Mouse (Mus musculus): ENCODE measurements around the gene Arhgef39.
"Not testable (repeated sequence)": the region's sequence is repeated elsewhere in the genome, so short reads cannot be mapped to it uniquely, and the experiment has no call there.

Arhgef39 gene

GRCm38 (mm10) chr4:43489611-43490010 lies 9.9 kb downstream of the Arhgef39 start:
- in situ Hi-C loops (cut with MboI; ENCODE audit: low pct_unique_long_range_greater_than_20kb in 1 of 2, low sequenced_read_pairs in 2 of 2, unreplicated experiment in 1 of 2), result no loop called here

GRCm38 (mm10) chr4:43485666-43486065 lies 13.8 kb downstream of the Arhgef39 start:
- in situ Hi-C loops (cut with MboI; ENCODE audit: low pct_unique_long_range_greater_than_20kb in 1 of 2, low sequenced_read_pairs in 2 of 2, unreplicated experiment in 1 of 2), result not testable (repeated sequence)

- in situ Hi-C loops (cut with MboI; ENCODE audit: low pct_unique_long_range_greater_than_20kb in 1 of 2, low sequenced_read_pairs in 2 of 2, unreplicated experiment in 1 of 2), result loop anchor here in 1 of 2 experiments (5.0 kb wide), 1 partner anchor 41 kb away; the partner anchor contains the start of gene Tesk1
Observed at GRCm38 (mm10) chr4:43483535-43484091, 15.9 kb downstream of the Arhgef39 start, which contains the start of gene Sit1. TSS of gene Sit1 (minus strand) at chr4:43483734.

DNA sequence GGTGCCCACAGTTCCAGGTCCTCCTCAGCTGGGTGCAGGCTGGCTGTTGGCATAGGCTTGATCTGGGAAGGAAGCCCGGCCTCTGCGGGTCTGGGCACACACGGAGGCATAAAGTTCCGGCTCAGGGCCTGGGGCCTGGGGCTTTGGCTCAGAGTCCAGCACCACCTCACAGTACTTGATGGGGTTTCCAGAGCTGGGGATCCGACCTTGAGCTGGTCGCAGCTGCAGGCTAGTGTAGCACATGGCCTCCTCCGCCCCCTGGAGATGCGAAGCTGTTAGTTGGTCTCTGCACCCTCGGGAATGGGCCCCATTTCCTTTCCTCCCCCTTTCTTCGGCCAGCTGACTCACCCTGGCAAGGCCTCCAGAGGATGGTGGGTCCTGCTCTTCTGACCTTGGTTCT lies 16.9 kb downstream of the Arhgef39 start:
- in situ Hi-C loops (cut with MboI; ENCODE audit: low pct_unique_long_range_greater_than_20kb in 1 of 2, low sequenced_read_pairs in 2 of 2, unreplicated experiment in 1 of 2), result loop anchor here in 1 of 2 experiments (5.0 kb wide), 1 partner anchor 40 kb away; the partner anchor contains the start of gene Tesk1

DNA sequence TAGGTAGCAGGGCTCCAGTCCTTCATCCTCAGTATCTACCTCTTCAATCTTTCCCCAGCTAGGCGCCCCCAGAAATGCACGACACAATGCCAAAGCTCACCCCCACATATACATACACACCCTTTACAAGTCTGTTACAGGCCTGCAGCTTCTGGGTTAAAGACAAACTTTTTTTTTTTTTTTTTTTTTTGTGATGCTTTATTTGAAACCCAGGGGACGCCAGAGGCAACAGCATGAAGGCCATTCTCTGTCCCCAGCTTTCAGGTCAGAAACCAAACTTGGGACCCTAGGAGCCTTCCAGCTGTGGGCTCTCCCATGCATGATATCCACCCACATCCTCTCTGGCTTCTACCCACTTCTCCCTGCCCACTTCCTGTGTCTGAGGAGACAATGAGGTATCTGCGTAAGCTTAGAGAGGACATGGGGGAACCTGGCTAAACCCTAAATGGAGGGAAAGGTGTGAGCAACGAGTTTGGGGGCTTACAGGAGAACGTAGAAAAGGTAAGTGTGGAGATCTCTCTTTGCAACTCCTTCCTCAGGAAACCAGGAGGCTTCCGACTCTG lies 17.5 kb downstream of the Arhgef39 start:
- in situ Hi-C loops (cut with MboI; ENCODE audit: low pct_unique_long_range_greater_than_20kb in 1 of 2, low sequenced_read_pairs in 2 of 2, unreplicated experiment in 1 of 2), result loop anchor here in 1 of 2 experiments (5.0 kb wide), 1 partner anchor 40 kb away; the partner anchor contains the start of gene Tesk1

GRCm38 (mm10) chr4:43480985-43481384 lies 18.5 kb downstream of the Arhgef39 start:
- in situ Hi-C loops (cut with MboI; ENCODE audit: low pct_unique_long_range_greater_than_20kb in 1 of 2, low sequenced_read_pairs in 2 of 2, unreplicated experiment in 1 of 2), result loop anchor here in 1 of 2 experiments (5.0 kb wide), 1 partner anchor 39 kb away; the partner anchor contains the start of gene Tesk1

DNA sequence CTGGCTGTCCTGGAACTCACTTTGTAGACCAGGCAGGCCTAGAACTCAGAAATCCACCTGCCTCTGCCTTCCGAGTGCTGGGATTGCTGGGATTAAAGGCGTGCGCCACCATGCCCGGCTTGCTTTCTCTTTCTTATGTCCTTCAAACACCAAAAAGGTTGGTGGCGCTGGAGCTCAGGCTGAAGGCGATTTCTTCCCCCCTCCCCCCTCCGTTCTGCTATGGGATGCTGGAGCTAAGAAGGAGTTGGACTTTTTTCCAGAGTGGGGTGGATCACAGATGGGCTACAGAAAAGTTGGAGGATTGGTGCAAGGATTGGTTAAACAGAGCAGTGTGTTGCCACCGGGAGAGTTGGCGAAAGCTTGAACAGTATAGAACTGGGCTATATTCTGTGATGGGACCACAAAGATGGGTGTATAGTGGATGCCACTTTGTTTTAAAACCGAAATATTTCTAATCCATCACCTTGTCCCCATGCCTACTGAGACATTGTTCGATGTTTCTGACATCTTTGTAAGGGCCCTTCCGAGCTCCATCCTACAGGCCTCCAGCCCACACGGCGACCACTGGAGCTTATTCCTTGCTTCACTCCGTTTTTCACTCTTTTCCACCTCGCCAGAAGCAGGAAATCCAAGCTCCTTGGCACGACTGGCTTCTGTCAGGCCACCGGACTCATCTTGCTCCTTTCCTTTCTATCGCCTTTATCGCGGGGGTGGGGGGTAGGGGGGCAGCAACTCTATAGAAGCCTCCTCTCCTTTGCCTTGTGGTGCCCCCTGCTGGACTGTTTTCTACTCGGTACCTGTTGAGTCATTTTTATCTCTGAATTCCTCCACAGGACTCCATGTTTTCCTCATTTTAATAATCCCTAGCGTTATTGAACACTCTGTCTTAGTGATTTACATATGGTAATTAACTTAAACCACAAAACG lies 20.3 kb downstream of the Arhgef39 start:
- in situ Hi-C loops (cut with MboI; ENCODE audit: low pct_unique_long_range_greater_than_20kb in 1 of 2, low sequenced_read_pairs in 2 of 2, unreplicated experiment in 1 of 2), result loop anchor here in 1 of 2 experiments (5.0 kb wide), 1 partner anchor 37 kb away; the partner anchor contains the start of gene Tesk1

DNA sequence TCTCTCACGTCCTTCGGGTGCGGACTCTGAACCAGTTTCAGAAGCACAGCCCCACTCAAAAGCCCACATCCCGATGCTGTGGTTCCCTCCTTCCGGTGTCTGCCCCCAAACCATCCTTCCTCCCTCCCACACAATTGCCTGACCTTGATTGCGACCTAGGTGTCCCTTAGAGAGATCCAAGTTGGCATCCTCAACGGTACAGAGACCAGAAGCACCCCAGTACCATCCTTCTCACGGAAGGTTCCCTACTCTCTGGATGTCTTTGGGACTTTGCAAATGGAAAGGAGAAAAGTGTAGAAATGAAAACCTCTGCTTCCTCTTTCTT lies 21.0 kb downstream of the Arhgef39 start:
- in situ Hi-C loops (cut with MboI; ENCODE audit: low pct_unique_long_range_greater_than_20kb in 1 of 2, low sequenced_read_pairs in 2 of 2, unreplicated experiment in 1 of 2), result loop anchor here in 1 of 2 experiments (5.0 kb wide), 1 partner anchor 36 kb away; the partner anchor contains the start of gene Tesk1

DNA sequence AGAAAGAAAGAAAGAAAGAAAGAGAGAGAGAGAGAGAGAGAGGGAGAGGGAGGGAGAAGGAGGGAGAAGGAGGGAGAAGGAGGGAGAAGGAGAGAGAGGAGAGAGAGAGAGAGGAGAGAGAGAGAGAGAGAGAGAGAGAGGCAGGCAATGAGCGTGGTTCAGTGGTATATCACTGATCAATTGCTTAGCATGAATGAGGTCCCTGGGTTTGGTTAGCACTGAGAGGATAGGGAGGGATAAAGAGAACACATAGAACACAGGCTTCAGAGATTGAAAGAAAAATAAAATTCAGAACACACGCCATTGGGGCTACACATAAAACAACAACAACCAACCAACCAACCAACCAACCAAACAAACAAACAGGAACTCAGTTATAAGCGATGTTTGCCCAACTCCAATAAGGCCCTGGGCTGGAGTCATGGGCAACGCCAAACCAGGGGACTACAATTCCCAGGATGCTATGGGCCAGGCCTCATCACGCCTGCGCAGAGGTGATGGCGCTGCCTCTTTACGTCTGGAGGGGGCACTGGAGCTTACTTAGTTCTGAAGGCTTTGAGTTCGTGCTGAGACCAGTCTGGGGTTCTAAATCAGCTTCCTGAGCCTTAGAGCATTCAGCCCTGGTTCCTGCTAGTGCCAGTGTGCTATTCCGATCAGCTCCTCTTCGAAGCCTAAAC lies 21.5 kb downstream of the Arhgef39 start:
- in situ Hi-C loops (cut with MboI; ENCODE audit: low pct_unique_long_range_greater_than_20kb in 1 of 2, low sequenced_read_pairs in 2 of 2, unreplicated experiment in 1 of 2), result loop anchor here in 1 of 2 experiments (5.0 kb wide), 1 partner anchor 36 kb away; the partner anchor contains the start of gene Tesk1

DNA sequence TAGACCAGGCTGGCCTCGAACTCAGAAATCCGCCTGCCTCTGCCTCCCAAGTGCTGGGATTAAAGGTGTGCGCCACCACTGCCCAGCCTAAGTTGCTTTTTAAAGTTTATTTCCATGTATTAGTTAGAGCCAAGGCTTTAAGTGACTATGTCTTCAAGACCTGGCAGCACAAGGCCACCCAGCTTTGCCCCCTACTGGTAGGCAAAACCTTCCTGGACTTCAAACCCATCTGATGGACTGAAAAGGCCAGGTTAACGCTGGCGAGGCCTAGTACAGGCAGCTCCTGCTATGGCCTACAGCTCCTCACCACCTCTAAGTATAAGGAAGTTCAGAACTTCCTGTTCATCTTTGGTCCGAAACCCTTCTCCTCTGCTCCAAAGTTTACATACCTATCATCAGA lies 22.9 kb downstream of the Arhgef39 start:
- in situ Hi-C loops (cut with MboI; ENCODE audit: low pct_unique_long_range_greater_than_20kb in 1 of 2, low sequenced_read_pairs in 2 of 2, unreplicated experiment in 1 of 2), result loop anchor here in 1 of 2 experiments (5.0 kb wide), 1 partner anchor 34 kb away; the partner anchor contains the start of gene Tesk1

DNA sequence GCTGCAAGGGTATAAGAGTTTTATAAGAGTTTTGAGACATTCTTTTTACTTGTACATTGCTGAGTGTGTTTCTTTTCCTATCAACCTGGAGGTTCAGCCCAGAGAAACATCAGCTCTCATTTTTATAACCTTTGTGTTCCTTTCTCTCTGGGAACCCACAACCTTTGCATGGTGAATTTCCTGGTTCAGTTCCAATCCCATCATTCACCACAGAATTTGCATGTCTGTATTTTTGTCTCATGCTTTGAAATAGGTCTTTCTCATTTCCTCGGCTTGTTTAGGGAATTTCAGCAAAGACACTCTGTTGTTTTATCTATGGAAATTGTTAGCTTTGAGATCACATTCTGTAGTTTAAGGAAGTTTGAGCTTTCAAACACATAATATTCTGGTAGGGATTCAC lies 25.9 kb downstream of the Arhgef39 start:
- in situ Hi-C loops (cut with MboI; ENCODE audit: low pct_unique_long_range_greater_than_20kb in 1 of 2, low sequenced_read_pairs in 2 of 2, unreplicated experiment in 1 of 2), result no loop called here

DNA sequence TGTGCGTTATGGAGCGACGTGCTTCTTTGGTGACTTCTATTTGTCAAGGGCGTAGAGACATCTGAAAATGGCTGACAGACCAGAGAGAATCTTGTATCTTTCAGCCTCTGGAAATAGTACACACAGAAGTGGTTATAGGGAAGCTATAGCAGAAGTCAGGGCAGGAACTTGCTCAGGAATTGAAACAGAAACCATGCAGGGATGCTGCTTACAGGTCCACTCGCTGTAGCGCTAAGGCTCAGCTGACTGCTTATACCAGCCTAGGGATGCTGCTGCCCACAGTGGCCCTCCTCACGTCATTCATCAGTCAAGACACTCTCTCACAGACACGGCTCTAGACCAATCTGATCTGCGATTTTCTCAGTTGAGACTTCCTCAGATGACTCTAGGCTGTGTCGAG lies 29.2 kb downstream of the Arhgef39 start:
- in situ Hi-C loops (cut with MboI; ENCODE audit: low pct_unique_long_range_greater_than_20kb in 1 of 2, low sequenced_read_pairs in 2 of 2, unreplicated experiment in 1 of 2), result no loop called here

DNA sequence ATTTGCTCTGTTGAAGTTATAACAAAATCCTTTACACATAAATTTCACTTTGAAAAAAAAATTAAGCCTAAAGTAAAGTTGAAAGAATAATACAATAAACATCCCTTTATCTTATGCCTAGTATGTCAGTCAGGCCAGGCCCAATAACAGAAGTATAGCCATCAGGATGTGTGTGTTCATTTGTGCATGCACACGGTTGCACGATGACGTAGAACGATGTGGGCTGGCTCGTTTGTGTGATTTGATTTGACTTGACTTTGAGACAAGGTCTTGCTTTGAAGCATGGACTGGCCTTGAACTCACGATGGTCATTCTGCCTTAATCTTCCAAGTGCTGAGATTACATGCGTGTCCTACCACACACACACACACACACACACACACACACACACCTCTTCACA lies 32.6 kb downstream of the Arhgef39 start:
- in situ Hi-C loops (cut with MboI; ENCODE audit: low pct_unique_long_range_greater_than_20kb in 1 of 2, low sequenced_read_pairs in 2 of 2, unreplicated experiment in 1 of 2), result no loop called here

- in situ Hi-C loops (cut with MboI; ENCODE audit: low pct_unique_long_range_greater_than_20kb in 1 of 2, low sequenced_read_pairs in 2 of 2, unreplicated experiment in 1 of 2), result no loop called here
Observed at GRCm38 (mm10) chr4:43465935-43466334, 33.6 kb downstream of the Arhgef39 start.

DNA sequence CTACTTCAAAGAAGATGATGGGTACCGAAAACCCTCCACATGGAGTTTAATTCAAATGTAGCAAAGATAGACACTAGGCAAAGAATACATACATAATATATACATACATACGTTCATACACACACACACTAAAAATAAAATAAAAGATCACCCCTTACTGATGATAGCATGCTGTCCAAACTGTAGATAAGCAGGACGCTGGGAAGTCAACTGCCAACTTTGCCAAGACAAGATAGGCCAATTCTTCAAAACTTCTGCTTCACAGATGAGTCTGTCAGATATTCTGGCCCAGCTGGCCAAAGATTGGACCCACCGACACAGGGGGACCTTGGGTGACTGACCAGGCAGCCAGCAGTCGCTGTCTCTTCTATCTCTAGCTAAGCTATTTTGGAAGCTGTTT lies 36.4 kb downstream of the Arhgef39 start:
- in situ Hi-C loops (cut with MboI; ENCODE audit: low pct_unique_long_range_greater_than_20kb in 1 of 2, low sequenced_read_pairs in 2 of 2, unreplicated experiment in 1 of 2), result no loop called here

DNA sequence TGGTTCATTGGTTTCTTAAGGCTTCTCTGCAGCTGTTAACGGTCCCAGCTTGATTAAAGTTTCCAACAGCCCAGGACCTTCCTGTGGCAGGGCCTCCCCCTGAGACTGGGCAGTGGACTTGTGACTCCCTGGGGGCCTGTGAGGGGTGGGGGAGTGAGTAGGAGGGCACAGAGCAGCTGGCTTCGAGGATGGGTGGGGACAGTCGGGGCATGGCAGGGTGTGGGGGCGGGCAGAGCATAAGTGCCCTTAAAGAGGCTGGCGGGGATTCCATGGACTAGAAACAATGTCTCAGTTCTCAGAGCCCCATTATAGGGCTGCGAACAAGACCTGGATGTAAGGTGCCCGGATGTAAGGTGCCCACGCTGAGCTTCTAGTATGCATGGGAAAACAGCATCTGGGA lies 42.4 kb downstream of the Arhgef39 start:
- in situ Hi-C loops (cut with MboI; ENCODE audit: low pct_unique_long_range_greater_than_20kb in 1 of 2, low sequenced_read_pairs in 2 of 2, unreplicated experiment in 1 of 2), result no loop called here

- in situ Hi-C loops (cut with MboI; ENCODE audit: low pct_unique_long_range_greater_than_20kb in 1 of 2, low sequenced_read_pairs in 2 of 2, unreplicated experiment in 1 of 2), result no loop called here
Observed at GRCm38 (mm10) chr4:43456470-43456869, 43.0 kb downstream of the Arhgef39 start.

GRCm38 (mm10) chr4:43454041-43454836 lies 45.3 kb downstream of the Arhgef39 start, which contains the start of gene Cd72:
TSS of gene Cd72 (minus strand) at chr4:43454628.
- in situ Hi-C loops (cut with MboI; ENCODE audit: low pct_unique_long_range_greater_than_20kb in 1 of 2, low sequenced_read_pairs in 2 of 2, unreplicated experiment in 1 of 2), result no loop called here

All from mouse embryonic stem cell (cell line).